Mouse (Mus musculus): ENCODE results near the gene Agfg2.

The Agfg2 gene

GRCm38 (mm10) chr5:137684294-137685123 is at the start of gene Agfg2:
Agfg2 (minus strand) TSS chr5:137684726.
- ChIA-PET CTCF (interaction anchor here (0.6 to 1.7 kb wide), 12 partner anchors 15 to 400 kb away, joined by 3 to 10 read pairs (median 3); no protein-coding TSS in a partner anchor), POLR2A (interaction anchor here (0.6 to 2.8 kb wide), 37 partner anchors 9 to 1307 kb away, joined by 3 to 12 read pairs (median 3); partner anchors contain the start of genes Mepce (in 1 of the 4), Nyap1 (in 1 of the 4), Pop7 (in 1 of the 4) and Ppp1r35 (in 1 of the 4))

DNA sequence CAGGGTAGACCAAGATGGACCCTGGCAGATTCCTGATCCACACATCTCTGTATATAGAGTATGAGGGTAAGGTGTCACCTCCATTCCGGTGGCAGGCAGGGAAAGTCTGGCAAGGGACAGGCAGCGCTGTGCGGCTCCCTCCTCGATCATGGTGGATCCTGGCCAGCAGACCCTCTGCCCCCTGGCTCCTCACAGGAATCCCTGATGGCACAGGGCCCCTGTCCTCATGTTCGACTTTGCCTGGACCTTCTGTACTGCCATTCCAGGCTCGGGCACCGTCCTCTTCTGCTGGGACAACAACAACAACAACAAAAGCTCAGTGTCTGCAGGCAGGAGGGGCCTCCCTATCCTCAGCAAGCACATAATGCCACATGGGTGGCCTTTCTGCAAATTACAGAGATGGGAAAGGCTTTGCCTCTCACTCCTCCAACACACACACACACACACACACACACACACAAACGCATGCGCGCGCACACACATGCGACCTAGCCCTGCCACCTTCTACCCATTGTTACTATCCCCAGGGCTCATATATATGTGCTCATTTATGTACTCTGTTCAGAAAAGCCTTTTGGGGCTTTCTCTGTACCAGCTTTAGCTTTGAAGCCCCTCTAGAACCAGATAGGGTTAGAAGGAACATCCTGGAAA is 49.2 kb upstream of the Agfg2 start:
- CTCF ChIA-PET = interaction anchor here in 1 of 4 experiments (1.5 kb wide), 1 partner anchor 26 kb away, joined by 4 read pairs; no protein-coding TSS in a partner anchor
- POLR2A ChIA-PET = interaction anchor here in 1 of 4 experiments (1.0 to 1.6 kb wide), 2 partner anchors 16 to 49 kb away, joined by 3 to 4 read pairs; partner anchors contain the start of gene Agfg2

- ChIA-PET POLR2A (interaction anchor here in 1 of 4 experiments (0.8 kb wide), 1 partner anchor 43 kb away, joined by 3 read pairs; no protein-coding TSS in a partner anchor), CTCF (interaction anchor here in 3 of 4 experiments (0.6 to 1.4 kb wide), 4 partner anchors 15 to 176 kb away, joined by 3 to 6 read pairs (median 4); no protein-coding TSS in a partner anchor)
Observed at GRCm38 (mm10) chr5:137726767-137727166, 42.2 kb upstream of the Agfg2 start.

DNA sequence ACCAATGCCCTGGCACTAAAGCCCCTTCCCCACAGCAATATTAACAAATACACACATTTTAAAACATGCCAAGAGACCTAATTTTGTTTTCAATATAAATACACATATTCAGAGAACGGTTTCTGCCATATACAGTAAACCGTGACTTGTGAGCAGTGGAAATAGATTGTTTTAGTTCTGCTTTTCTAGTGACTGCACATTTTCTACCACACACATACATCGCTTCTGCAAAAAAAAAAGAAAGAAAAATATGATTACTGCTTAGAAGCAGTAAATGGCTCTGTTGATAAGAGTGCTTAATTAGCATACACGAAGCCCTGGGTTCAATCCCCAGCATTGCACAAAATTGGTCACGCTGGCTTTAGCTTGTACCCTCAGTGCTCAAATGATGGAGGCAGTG is 39.3 kb upstream of the Agfg2 start:
- ChIA-PET POLR2A (interaction anchor here in 1 of 4 experiments (1.3 kb wide), 1 partner anchor 17 kb away, joined by 3 read pairs; no protein-coding TSS in a partner anchor), CTCF (interaction anchor here in 2 of 4 experiments (0.6 to 0.7 kb wide), 3 partner anchors 22 to 156 kb away, joined by 3 to 4 read pairs (median 4); partner anchors contain the start of gene Tsc22d4 (in 1 of the 2))

DNA sequence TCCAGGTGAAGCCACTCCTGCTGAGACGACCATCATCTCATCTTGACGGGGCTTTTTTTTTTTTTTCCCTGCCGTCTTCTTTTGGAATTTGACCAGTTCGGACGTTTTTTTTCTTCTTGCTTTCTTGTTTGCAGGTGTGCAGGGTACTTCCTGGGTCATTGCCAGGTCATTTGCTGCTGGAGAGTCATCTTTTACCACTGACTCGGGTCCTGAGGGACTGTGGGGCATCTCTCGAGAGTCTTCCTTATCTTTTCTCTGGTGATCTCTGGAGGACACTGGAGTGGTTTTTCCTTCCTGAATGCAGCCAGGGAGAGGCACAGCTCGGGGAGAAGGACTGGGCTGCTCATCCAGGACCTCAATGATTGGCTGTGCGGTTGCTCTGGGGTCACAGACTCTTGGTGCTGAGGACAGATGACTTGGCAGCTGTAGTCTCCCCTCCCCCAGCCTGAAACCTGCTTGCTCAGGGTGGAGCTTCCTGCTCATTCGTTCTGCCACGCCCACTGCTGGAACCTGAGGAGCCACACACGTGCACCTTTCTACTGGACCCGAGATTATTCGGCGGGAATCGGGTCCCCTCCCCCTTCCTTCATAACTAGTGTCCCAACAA is 36.1 kb upstream of the Agfg2 start:
- POLR2A ChIA-PET = interaction anchor here in 2 of 4 experiments (0.8 to 1.6 kb wide), 2 partner anchors 10 to 14 kb away, joined by 3 to 5 read pairs; no protein-coding TSS in a partner anchor
- CTCF ChIA-PET = interaction anchor here in 1 of 4 experiments (0.7 kb wide), 1 partner anchor 43 kb away, joined by 3 read pairs; no protein-coding TSS in a partner anchor

DNA sequence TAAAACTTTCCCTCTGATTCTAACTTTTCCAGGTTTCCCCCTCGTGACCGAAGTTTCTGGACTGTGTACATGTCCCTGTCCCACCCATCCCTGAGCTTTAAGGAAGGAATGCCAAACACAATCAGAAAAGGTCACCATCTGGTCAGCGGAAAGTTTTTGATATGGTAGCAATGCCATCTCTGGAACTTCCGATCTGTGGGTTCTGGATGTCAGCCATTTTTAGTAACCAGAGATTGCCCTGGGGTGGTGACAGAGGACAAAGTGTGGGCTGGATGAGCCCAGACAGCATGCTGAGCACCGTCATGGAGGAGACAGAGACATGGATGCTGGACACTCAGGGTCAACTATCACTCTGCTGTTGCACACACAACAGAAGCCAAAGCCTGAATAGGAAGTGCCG is 34.6 kb upstream of the Agfg2 start:
- ChIA-PET CTCF (interaction anchor here in 3 of 4 experiments (0.6 to 1.2 kb wide), 3 partner anchors 36 to 47 kb away, joined by 3 to 5 read pairs (median 4); no protein-coding TSS in a partner anchor), POLR2A (interaction anchor here in 2 of 4 experiments (0.5 to 1.6 kb wide), 5 partner anchors 8 to 258 kb away, joined by 3 to 5 read pairs (median 3); no protein-coding TSS in a partner anchor)

DNA sequence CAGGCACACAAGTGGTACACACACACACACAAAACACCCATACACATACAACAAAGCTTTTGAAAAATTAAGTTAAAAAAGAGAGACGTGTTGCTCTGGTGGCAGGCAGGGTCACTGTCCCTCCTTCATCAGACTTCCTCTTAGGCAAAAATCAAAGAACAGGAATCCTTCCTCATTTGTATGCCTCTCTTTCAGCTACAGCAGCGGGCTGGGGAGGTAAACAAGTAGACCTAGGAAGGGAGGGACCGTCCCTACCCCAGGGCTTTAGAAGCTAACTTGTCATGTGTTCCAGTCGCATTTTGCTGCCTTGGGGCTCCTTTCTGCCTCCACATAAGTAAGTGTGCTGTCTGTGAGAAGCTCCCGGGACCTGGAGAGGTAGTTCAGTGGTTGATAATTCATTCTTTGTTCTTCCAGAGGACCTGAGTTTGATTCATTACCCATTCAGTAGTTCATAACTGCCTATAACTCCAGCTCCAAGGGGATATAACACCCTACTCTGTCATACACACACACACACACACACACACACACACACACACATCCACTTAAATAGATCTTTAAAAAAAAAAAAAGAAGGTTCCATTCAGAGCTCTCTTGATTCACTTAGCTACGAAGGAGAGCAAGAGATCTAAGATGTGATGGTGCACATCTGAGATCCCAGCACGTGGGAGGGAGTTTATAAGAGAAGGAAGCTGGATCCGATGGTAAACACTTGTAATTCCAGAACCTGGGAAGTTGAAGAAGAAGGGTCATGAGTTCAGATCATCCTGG is 33.7 kb upstream of the Agfg2 start:
- CTCF ChIA-PET = interaction anchor here in 3 of 4 experiments (0.6 to 1.2 kb wide), 6 partner anchors 35 to 1336 kb away, joined by 3 to 5 read pairs (median 4); no protein-coding TSS in a partner anchor
- POLR2A ChIA-PET = interaction anchor here in 2 of 4 experiments (0.5 to 1.2 kb wide), 4 partner anchors 10 to 258 kb away, joined by 3 read pairs; no protein-coding TSS in a partner anchor

GRCm38 (mm10) chr5:137715685-137716084 is 31.2 kb upstream of the Agfg2 start:
- CTCF ChIA-PET = no interaction called here
- POLR2A ChIA-PET = interaction anchor here in 1 of 4 experiments (0.7 kb wide), 1 partner anchor 25 kb away, joined by 7 read pairs; no protein-coding TSS in a partner anchor

DNA sequence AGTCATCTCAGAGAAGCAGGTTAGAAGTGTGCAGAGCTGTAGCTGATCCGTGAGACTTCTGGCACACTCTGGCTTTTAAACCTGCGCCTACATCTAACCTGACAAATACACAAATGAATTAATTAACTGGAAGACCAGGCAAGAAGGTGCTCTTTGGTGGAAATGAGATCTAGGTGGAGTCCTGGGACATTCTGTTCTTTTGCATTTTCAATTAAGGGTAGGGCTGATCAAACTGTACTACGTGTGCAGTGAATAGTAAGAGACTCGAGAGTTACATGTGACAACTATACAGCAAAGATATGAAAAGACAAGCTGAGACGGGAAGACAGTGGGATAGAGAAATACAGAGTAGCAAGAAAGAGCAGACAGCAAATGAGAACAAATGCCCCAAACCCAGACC is 28.9 kb upstream of the Agfg2 start:
- ChIA-PET POLR2A (interaction anchor here in 1 of 4 experiments (1.0 kb wide), 1 partner anchor 54 kb away, joined by 3 read pairs; no protein-coding TSS in a partner anchor), CTCF (interaction anchor here in 3 of 4 experiments (0.5 to 1.6 kb wide), 5 partner anchors 46 to 66 kb away, joined by 3 to 6 read pairs (median 4); partner anchors contain the start of gene Ppp1r35 (in 1 of the 3))

- ChIA-PET CTCF (interaction anchor here in 2 of 4 experiments (0.5 to 1.1 kb wide), 3 partner anchors 34 to 205 kb away, joined by 3 to 5 read pairs (median 3); partner anchors contain the start of genes Fbxo24 (in 1 of the 2), Gm20605 (in 1 of the 2), Lrch4 (in 1 of the 2) and Nyap1 (in 1 of the 2)), POLR2A (interaction anchor here (0.6 to 1.5 kb wide), 14 partner anchors 9 to 1447 kb away, joined by 3 to 6 read pairs (median 3); partner anchors contain the start of genes Agfg2 (in 1 of the 4), Pop7 (in 1 of the 4) and Tsc22d4 (in 1 of the 4))
Observed at GRCm38 (mm10) chr5:137706913-137707633, 22.5 kb upstream of the Agfg2 start.

DNA sequence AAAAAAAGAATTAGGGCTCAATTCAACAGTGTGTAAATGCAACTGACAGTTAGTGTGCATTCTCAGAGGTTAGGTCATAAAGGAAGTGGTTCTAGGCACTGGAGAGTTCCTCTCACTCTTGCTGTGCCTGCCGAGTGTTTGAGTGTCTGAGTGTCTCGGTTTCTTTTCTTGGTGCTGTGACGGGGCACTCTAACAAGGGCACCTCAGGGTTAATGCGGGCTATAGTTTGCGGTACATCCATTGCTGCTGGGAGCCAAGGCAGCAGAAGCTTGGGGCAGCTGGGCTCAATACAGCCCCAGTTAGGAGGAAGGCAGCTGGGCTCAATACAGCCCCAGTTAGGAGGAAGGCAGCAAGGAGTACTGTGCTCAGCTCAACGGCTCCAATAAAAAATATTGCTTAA is 20.7 kb upstream of the Agfg2 start:
- CTCF ChIA-PET = no interaction called here
- POLR2A ChIA-PET = no interaction called here

DNA sequence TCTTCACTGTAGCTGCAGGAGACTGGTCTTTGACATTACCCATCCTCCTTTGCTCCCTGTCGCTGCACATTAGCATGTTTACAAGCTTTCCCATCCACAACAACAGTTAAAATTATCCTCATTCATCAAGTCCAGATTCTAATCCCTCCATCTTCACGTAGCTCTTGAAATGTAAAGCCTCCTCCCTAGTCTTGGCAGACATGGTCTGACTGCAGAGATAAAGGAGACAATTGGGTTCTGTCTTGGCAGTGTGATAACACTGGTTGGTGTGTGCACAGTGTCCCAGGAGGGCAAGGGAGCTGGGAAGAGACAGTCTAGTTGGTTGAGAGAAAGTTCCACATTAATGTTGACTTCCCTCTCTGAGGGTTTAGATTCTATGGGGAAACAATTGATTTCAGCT is 15.3 kb upstream of the Agfg2 start:
- POLR2A ChIA-PET = interaction anchor here in 1 of 4 experiments (0.9 kb wide), 1 partner anchor 16 kb away, joined by 3 read pairs; the partner anchor contains the start of gene Agfg2
- CTCF ChIA-PET = interaction anchor here in 2 of 4 experiments (0.5 to 1.1 kb wide), 3 partner anchors 16 to 60 kb away, joined by 3 to 4 read pairs (median 3); partner anchors contain the start of gene Agfg2 (in 1 of the 2)

DNA sequence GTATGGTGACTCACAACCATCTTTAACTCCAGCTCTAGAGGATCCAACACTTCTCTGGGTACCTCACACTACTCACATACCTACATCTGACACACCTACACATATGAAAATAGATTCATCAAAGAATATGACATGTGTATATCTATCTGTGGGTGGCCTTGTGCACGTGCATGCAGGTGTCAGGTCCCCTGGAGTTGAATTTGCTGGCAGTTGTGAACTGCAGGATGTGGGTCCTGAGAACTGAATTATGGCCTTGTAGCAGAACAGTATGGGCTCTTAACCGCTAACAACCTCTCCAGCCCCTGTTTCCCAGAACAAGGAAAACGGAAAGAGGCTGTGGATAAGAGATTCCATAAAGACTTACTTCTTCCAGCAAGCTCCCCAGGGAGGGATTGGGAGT is 14.6 kb upstream of the Agfg2 start:
- POLR2A ChIA-PET = interaction anchor here in 1 of 4 experiments (0.9 kb wide), 1 partner anchor 15 kb away, joined by 3 read pairs; the partner anchor contains the start of gene Agfg2

GRCm38 (mm10) chr5:137695930-137696329 is 11.4 kb upstream of the Agfg2 start:
- ChIA-PET POLR2A (interaction anchor here in 2 of 4 experiments (0.7 to 1.2 kb wide), 4 partner anchors 11 to 47 kb away, joined by 3 to 5 read pairs (median 4); partner anchors contain the start of gene Agfg2 (in 2 of the 2)), CTCF (interaction anchor here in 2 of 4 experiments (0.6 to 1.6 kb wide), 2 partner anchors 41 to 55 kb away, joined by 3 read pairs; partner anchors contain the start of gene Sap25 (in 1 of the 2))

More for the DNA sequence above, 14.6 kb upstream of the Agfg2 start:
- CTCF ChIA-PET = no interaction called here

DNA sequence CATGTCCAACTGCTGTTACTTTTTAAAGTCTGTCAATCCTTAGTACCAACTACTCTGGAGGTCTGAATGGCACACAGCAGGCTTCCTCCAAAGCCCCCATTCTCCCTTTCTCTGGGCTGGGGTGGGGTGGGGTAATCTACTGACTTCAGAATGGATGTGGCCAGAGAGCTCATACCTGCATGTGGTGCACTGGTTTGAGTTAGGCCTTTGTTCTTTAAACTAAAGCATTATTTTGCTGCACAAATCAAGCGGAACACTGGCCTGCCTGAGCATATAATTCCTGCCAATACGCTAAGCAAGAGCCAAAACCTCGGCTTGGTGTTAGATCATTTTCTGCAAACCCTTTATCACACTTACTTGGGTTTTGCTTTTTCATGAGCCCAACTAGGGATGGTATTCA is 10.3 kb upstream of the Agfg2 start:
- POLR2A ChIA-PET = interaction anchor here in 2 of 4 experiments (0.7 to 0.8 kb wide), 2 partner anchors 12 to 14 kb away, joined by 3 to 5 read pairs; no protein-coding TSS in a partner anchor

DNA sequence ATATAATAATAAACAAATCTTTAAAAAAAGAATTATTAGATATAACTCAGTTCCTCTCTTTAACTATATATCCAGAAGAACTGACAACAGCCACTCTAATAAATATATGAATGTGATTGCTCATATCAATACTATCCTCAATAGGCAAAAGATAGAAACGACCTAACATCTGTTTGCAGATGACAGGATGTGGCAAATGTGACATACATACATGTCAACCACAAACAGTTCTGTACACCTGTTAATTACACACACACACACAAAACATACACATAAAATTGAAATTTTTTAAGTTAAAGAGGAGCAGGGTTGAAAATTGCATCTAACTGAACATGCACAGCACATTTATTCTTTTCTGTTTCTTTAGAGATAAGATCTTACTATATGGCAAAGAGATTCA is 7.4 kb upstream of the Agfg2 start:
- ChIA-PET CTCF (no interaction called here), POLR2A (no interaction called here)

More for the DNA sequence above, 10.3 kb upstream of the Agfg2 start:
- CTCF ChIA-PET = interaction anchor here in 2 of 4 experiments (0.7 to 1.6 kb wide), 2 partner anchors 54 to 68 kb away, joined by 3 read pairs; partner anchors contain the start of gene Sap25 (in 1 of the 2)
